8 mouse cellular contexts compared by ENCODE assay signal in genomic region chr14:19752276-19752675, GRCm38 (mm10). TPM values are rescaled to one million over a fixed set of nuclear protein-coding genes. Genes with fewer than 3 reads are reported as not detected.
DNase-seq lines count a peak whose midpoint lies in the region; ATAC-seq lines count a peak whose summit lies in the region.

No protein-coding gene starts in this region.

- no peaks in the 10 kb centered on the region for H3K9me3 ChIP-seq in kidney, embryonic 14.5 days (ENCODE audit: control insufficient read depth, low read length)
- H3K9me3 ChIP-seq in forebrain, embryonic 12.5 days, result no peaks in the 10 kb centered on the region
- H3K9me3 ChIP-seq in neural tube, embryonic 14.5 days (ENCODE audit: control insufficient read depth, low read length), result no peaks in the 10 kb centered on the region

- H3K4me1 ChIP-seq in kidney, embryonic 14.5 days (ENCODE audit: control insufficient read depth, insufficient read depth, low read length), result peaks cover 14% of the 10 kb centered on the region
- H3K4me1 ChIP-seq in forebrain, embryonic 12.5 days, result peaks cover 23% of the 10 kb centered on the region
- H3K4me1 ChIP-seq in neural tube, embryonic 14.5 days (ENCODE audit: control insufficient read depth, insufficient read depth, low read length), result peaks cover 9% of the 10 kb centered on the region; the same call in 1 of the 2 replicates

- ATAC-seq in kidney, embryonic 14.5 days (ENCODE audit: low FRiP score, low TSS enrichment), result no peak
- 0 out of 2 replicates have a peak, but pooled peaks have one; percentile 33 for ATAC-seq in forebrain, embryonic 12.5 days (ENCODE audit: low FRiP score)
- ATAC-seq in neural tube, embryonic 14.5 days (ENCODE audit: low read depth), result peak; percentile 15; the same call in 1 of the 2 replicates

- H3K4me2 ChIP-seq in kidney, embryonic 14.5 days (replicated peaks; ENCODE audit: low read depth, low read length), result peak overlapping the region; percentile 69
- peak overlapping the region; percentile 87 for H3K4me2 ChIP-seq in forebrain, embryonic 12.5 days
- peak overlapping the region; percentile 76 for H3K4me2 ChIP-seq in neural tube, embryonic 14.5 days (ENCODE audit: low read depth, low read length)

- 0 out of 2 replicates have a peak, but pooled peaks cover 5% of the 10 kb centered on the region for H3K36me3 ChIP-seq in kidney, embryonic 14.5 days (ENCODE audit: control insufficient read depth, insufficient read depth, low read length)
- H3K36me3 ChIP-seq in forebrain, embryonic 12.5 days (replicated peaks), result no peaks in the 10 kb centered on the region
- H3K36me3 ChIP-seq in neural tube, embryonic 14.5 days (ENCODE audit: control insufficient read depth, insufficient read depth, low read length), result no peaks in the 10 kb centered on the region

- H3K27ac ChIP-seq in kidney, embryonic 14.5 days (ENCODE audit: low read depth, low read length), result no peak overlapping the region
- H3K27ac ChIP-seq in forebrain, embryonic 12.5 days, result no peak overlapping the region
- H3K27ac ChIP-seq in neural tube, embryonic 14.5 days (ENCODE audit: low read depth, low read length), result no peak overlapping the region

- DNase-seq in kidney, adult 9 months, result no peak
- DNase-seq in kidney, postnatal 4 days, result peak; percentile 53 to 62
- DNase-seq in spleen, adult 18-20 months, result no peak
- DNase-seq in retina, postnatal 1 day, result no peak
- no peak for DNase-seq in right cerebral cortex, postnatal 10 days (ENCODE audit: low spot score in 2 of 2)

- H3K4me3 ChIP-seq in kidney, embryonic 14.5 days (ENCODE audit: low read length), result peak overlapping the region; percentile 59
- peak overlapping the region; percentile 53 for H3K4me3 ChIP-seq in forebrain, embryonic 12.5 days (replicated peaks)
- H3K4me3 ChIP-seq in neural tube, embryonic 14.5 days (ENCODE audit: low read depth, low read length), result peak overlapping the region; percentile 47

- peak overlapping the region; percentile 63; the same call in 1 of the 2 replicates for H3K9ac ChIP-seq in kidney, embryonic 14.5 days (ENCODE audit: low read depth, low read length)
- peak overlapping the region; percentile 53 for H3K9ac ChIP-seq in forebrain, embryonic 12.5 days
- H3K9ac ChIP-seq in neural tube, embryonic 14.5 days (replicated peaks; ENCODE audit: low read depth, low read length), result 0 out of 2 replicates have a peak overlapping the region, but pooled peaks have one; percentile 32

- 0 out of 2 replicates have a peak, but pooled peaks cover 2% of the 10 kb centered on the region for H3K27me3 ChIP-seq in kidney, embryonic 14.5 days (ENCODE audit: control insufficient read depth, insufficient read depth, low read length)
- peaks cover 45% of the 10 kb centered on the region for H3K27me3 ChIP-seq in forebrain, embryonic 12.5 days
- peaks cover 13% of the 10 kb centered on the region for H3K27me3 ChIP-seq in neural tube, embryonic 14.5 days (ENCODE audit: control insufficient read depth, insufficient read depth, low read length)

- 3% methylated on average over 21 of the region's 21 CpGs for WGBS in kidney, embryonic 14.5 days
- 2% methylated on average over 21 of the region's 21 CpGs for WGBS in forebrain, embryonic 12.5 days
- WGBS in neural tube, embryonic 14.5 days, result 3% methylated on average over 21 of the region's 21 CpGs

RNA-seq across cellular contexts. Expression of gene Nid2, which starts 1.2 kb away (rescaled TPM):
- polyA plus RNA-seq in kidney, embryonic 14.5 days (2014; fragmentation: Nextera tagmentation; extraction: Ambion mirVana), result 74.3 and 95.7 TPM in 2 replicates
- polyA plus RNA-seq in forebrain, embryonic 12.5 days (2016; fragmentation: Nextera tagmentation; extraction: Ambion mirVana), result 37.9 and 39.4 TPM in 2 replicates
- polyA plus RNA-seq in neural tube, embryonic 14.5 days (2014; fragmentation: Nextera tagmentation; extraction: Ambion mirVana), result 6.6 and 59.7 TPM in 2 replicates

Comparison
In these comparisons a context has a peak if more than half of its experiments do, and no peak if none do; other contexts are left out.
1. DNase-seq: peak in kidney, postnatal 4 days (2 of 2); none in kidney, adult 9 months (single experiment), spleen, adult 18-20 months (0 of 2), retina, postnatal 1 day (single experiment) and right cerebral cortex, postnatal 10 days (0 of 2).
2. Peak in every context shown above with its lines, with median percentiles within 50 percentile points of each other: H3K4me2 ChIP-seq, H3K4me3 ChIP-seq and H3K9ac ChIP-seq.